Mouse (Mus musculus): ENCODE measurements around the gene Sertad2. TPM values are rescaled to one million over a fixed set of nuclear protein-coding genes. Genes with fewer than 3 reads are reported as not detected.

Gene Sertad2
- polyA plus RNA-seq, 1 experiment from 2014 or later = 29.8 TPM

- Histone ChIP-seq H3K9ac (replicated peaks; ENCODE audit: low read length) (peak overlapping the region; percentile 91), H3K36me3 (ENCODE audit: control insufficient read depth, insufficient read depth, low read length) (no peaks in the 10 kb centered on the region), H3K27ac (replicated peaks; ENCODE audit: low read depth, low read length) (peak overlapping the region; percentile 93), H3K4me1 (ENCODE audit: control insufficient read depth, insufficient read depth, low read length) (peaks cover 35% of the 10 kb centered on the region), H3K27me3 (ENCODE audit: control insufficient read depth, insufficient read depth, low read length) (no peaks in the 10 kb centered on the region), H3K4me3 (replicated peaks; ENCODE audit: low read depth, low read length) (peak overlapping the region; percentile 90), H3K9me3 (ENCODE audit: control insufficient read depth, low read length) (no peaks in the 10 kb centered on the region), H3K4me2 (ENCODE audit: low read length) (peak overlapping the region; percentile 85)
- under 1% methylated on average over 65 of the region's 67 CpGs for WGBS
- DNase-seq (peak; percentile 82), ATAC-seq (ENCODE audit: low FRiP score, low TSS enrichment) (peak; percentile 94)
These were observed 89.0 kb downstream of the Sertad2 start for GRCm38 (mm10) chr11:20631941-20632618.

GRCm38 (mm10) chr11:20632619-20632965 lies 89.5 kb downstream of the Sertad2 start:
- H3K4me2 ChIP-seq (ENCODE audit: low read length) = peak overlapping the region; percentile 85
- H3K36me3 ChIP-seq (ENCODE audit: control insufficient read depth, insufficient read depth, low read length) = no peaks in the 10 kb centered on the region
- DNase-seq = peak; percentile 62
- no peaks in the 10 kb centered on the region for H3K27me3 ChIP-seq (ENCODE audit: control insufficient read depth, insufficient read depth, low read length)
- peak overlapping the region; percentile 91 for H3K9ac ChIP-seq (replicated peaks; ENCODE audit: low read length)
- H3K4me1 ChIP-seq (ENCODE audit: control insufficient read depth, insufficient read depth, low read length) = peaks cover 35% of the 10 kb centered on the region
- WGBS = under 1% methylated on average over 13 of the region's 13 CpGs
- ATAC-seq (ENCODE audit: low FRiP score, low TSS enrichment) = no peak
- H3K27ac ChIP-seq (replicated peaks; ENCODE audit: low read depth, low read length) = peak overlapping the region; percentile 93
- H3K4me3 ChIP-seq (replicated peaks; ENCODE audit: low read depth, low read length) = peak overlapping the region; percentile 90
- no peaks in the 10 kb centered on the region for H3K9me3 ChIP-seq (ENCODE audit: control insufficient read depth, low read length)

GRCm38 (mm10) chr11:20634543-20634942 lies 91.5 kb downstream of the Sertad2 start:
- Histone ChIP-seq H3K9ac (replicated peaks; ENCODE audit: low read length) (no peak overlapping the region), H3K9me3 (ENCODE audit: control insufficient read depth, low read length) (no peaks in the 10 kb centered on the region), H3K4me3 (replicated peaks; ENCODE audit: low read depth, low read length) (no peak overlapping the region), H3K4me1 (ENCODE audit: control insufficient read depth, insufficient read depth, low read length) (peaks cover 38% of the 10 kb centered on the region), H3K36me3 (ENCODE audit: control insufficient read depth, insufficient read depth, low read length) (no peaks in the 10 kb centered on the region), H3K27me3 (ENCODE audit: control insufficient read depth, insufficient read depth, low read length) (no peaks in the 10 kb centered on the region), H3K27ac (replicated peaks; ENCODE audit: low read depth, low read length) (no peak overlapping the region), H3K4me2 (ENCODE audit: low read length) (no peak overlapping the region)
- DNase-seq (no peak), ATAC-seq (ENCODE audit: low FRiP score, low TSS enrichment) (no peak)
- 73% methylated on average over 1 of the region's 1 CpGs for WGBS

GRCm38 (mm10) chr11:20635646-20636045 lies 92.6 kb downstream of the Sertad2 start:
- no peaks in the 10 kb centered on the region for H3K9me3 ChIP-seq (ENCODE audit: control insufficient read depth, low read length)
- peak overlapping the region; percentile 17; the same call in 1 of the 2 replicates for H3K4me2 ChIP-seq (ENCODE audit: low read length)
- DNase-seq = no peak

GRCm38 (mm10) chr11:20636114-20636513 lies 93.1 kb downstream of the Sertad2 start:
- Histone ChIP-seq H3K4me2 (ENCODE audit: low read length) (no peak overlapping the region), H3K27me3 (ENCODE audit: control insufficient read depth, insufficient read depth, low read length) (no peaks in the 10 kb centered on the region), H3K9me3 (ENCODE audit: control insufficient read depth, low read length) (no peaks in the 10 kb centered on the region), H3K4me1 (ENCODE audit: control insufficient read depth, insufficient read depth, low read length) (peaks cover 51% of the 10 kb centered on the region), H3K36me3 (ENCODE audit: control insufficient read depth, insufficient read depth, low read length) (no peaks in the 10 kb centered on the region), H3K4me3 (replicated peaks; ENCODE audit: low read depth, low read length) (no peak overlapping the region), H3K27ac (replicated peaks; ENCODE audit: low read depth, low read length) (no peak overlapping the region), H3K9ac (replicated peaks; ENCODE audit: low read length) (no peak overlapping the region; the same call in 1 of the 2 replicates)
- 60% methylated on average over 4 of the region's 4 CpGs for WGBS
- ATAC-seq (ENCODE audit: low FRiP score, low TSS enrichment) (no peak), DNase-seq (no peak)

More at GRCm38 (mm10) chr11:20635646-20636045, 92.6 kb downstream of the Sertad2 start:
- peaks cover 49% of the 10 kb centered on the region for H3K4me1 ChIP-seq (ENCODE audit: control insufficient read depth, insufficient read depth, low read length)
- ATAC-seq (ENCODE audit: low FRiP score, low TSS enrichment) = no peak
- H3K27ac ChIP-seq (replicated peaks; ENCODE audit: low read depth, low read length) = no peak overlapping the region
- no peaks in the 10 kb centered on the region for H3K27me3 ChIP-seq (ENCODE audit: control insufficient read depth, insufficient read depth, low read length)
- no peak overlapping the region for H3K4me3 ChIP-seq (replicated peaks; ENCODE audit: low read depth, low read length)
- 24% methylated on average over 6 of the region's 6 CpGs for WGBS
- H3K36me3 ChIP-seq (ENCODE audit: control insufficient read depth, insufficient read depth, low read length) = no peaks in the 10 kb centered on the region
- H3K9ac ChIP-seq (replicated peaks; ENCODE audit: low read length) = 0 out of 2 replicates have a peak overlapping the region, but pooled peaks have one; percentile 7

- Histone ChIP-seq H3K4me1 (ENCODE audit: control insufficient read depth, insufficient read depth, low read length) (peaks cover 51% of the 10 kb centered on the region), H3K27ac (replicated peaks; ENCODE audit: low read depth, low read length) (no peak overlapping the region), H3K4me2 (ENCODE audit: low read length) (no peak overlapping the region), H3K36me3 (ENCODE audit: control insufficient read depth, insufficient read depth, low read length) (no peaks in the 10 kb centered on the region), H3K4me3 (replicated peaks; ENCODE audit: low read depth, low read length) (no peak overlapping the region), H3K9me3 (ENCODE audit: control insufficient read depth, low read length) (no peaks in the 10 kb centered on the region), H3K9ac (replicated peaks; ENCODE audit: low read length) (no peak overlapping the region), H3K27me3 (ENCODE audit: control insufficient read depth, insufficient read depth, low read length) (no peaks in the 10 kb centered on the region)
- ATAC-seq (ENCODE audit: low FRiP score, low TSS enrichment) (no peak), DNase-seq (no peak)
These were observed 94.0 kb downstream of the Sertad2 start for GRCm38 (mm10) chr11:20637060-20637459.

GRCm38 (mm10) chr11:20638841-20639240 lies 95.8 kb downstream of the Sertad2 start:
- Histone ChIP-seq H3K9ac (replicated peaks; ENCODE audit: low read length) (no peak overlapping the region), H3K27me3 (ENCODE audit: control insufficient read depth, insufficient read depth, low read length) (no peaks in the 10 kb centered on the region), H3K4me1 (ENCODE audit: control insufficient read depth, insufficient read depth, low read length) (peaks cover 40% of the 10 kb centered on the region), H3K4me2 (ENCODE audit: low read length) (no peak overlapping the region), H3K36me3 (ENCODE audit: control insufficient read depth, insufficient read depth, low read length) (no peaks in the 10 kb centered on the region), H3K27ac (replicated peaks; ENCODE audit: low read depth, low read length) (no peak overlapping the region), H3K4me3 (replicated peaks; ENCODE audit: low read depth, low read length) (no peak overlapping the region), H3K9me3 (ENCODE audit: control insufficient read depth, low read length) (no peaks in the 10 kb centered on the region)
- ATAC-seq (ENCODE audit: low FRiP score, low TSS enrichment) (no peak), DNase-seq (peak; percentile 82)
- 26% methylated on average over 3 of the region's 3 CpGs for WGBS

- Histone ChIP-seq H3K4me1 (ENCODE audit: control insufficient read depth, insufficient read depth, low read length) (peaks cover 36% of the 10 kb centered on the region), H3K27ac (replicated peaks; ENCODE audit: low read depth, low read length) (peak overlapping the region; percentile 68), H3K9ac (replicated peaks; ENCODE audit: low read length) (peak overlapping the region; percentile 28; the same call in 1 of the 2 replicates), H3K9me3 (ENCODE audit: control insufficient read depth, low read length) (no peaks in the 10 kb centered on the region), H3K36me3 (ENCODE audit: control insufficient read depth, insufficient read depth, low read length) (no peaks in the 10 kb centered on the region), H3K27me3 (ENCODE audit: control insufficient read depth, insufficient read depth, low read length) (no peaks in the 10 kb centered on the region), H3K4me3 (replicated peaks; ENCODE audit: low read depth, low read length) (no peak overlapping the region), H3K4me2 (ENCODE audit: low read length) (peak overlapping the region; percentile 40)
- ATAC-seq (ENCODE audit: low FRiP score, low TSS enrichment) (peak; percentile 82), DNase-seq (peak; percentile 75)
- WGBS = 1% methylated on average over 11 of the region's 11 CpGs
These were observed 96.9 kb downstream of the Sertad2 start for GRCm38 (mm10) chr11:20639918-20640447.

- Histone ChIP-seq H3K4me3 (replicated peaks; ENCODE audit: low read depth, low read length) (no peak overlapping the region), H3K9me3 (ENCODE audit: control insufficient read depth, low read length) (no peaks in the 10 kb centered on the region), H3K27me3 (ENCODE audit: control insufficient read depth, insufficient read depth, low read length) (no peaks in the 10 kb centered on the region), H3K27ac (replicated peaks; ENCODE audit: low read depth, low read length) (no peak overlapping the region), H3K4me2 (ENCODE audit: low read length) (no peak overlapping the region), H3K9ac (replicated peaks; ENCODE audit: low read length) (no peak overlapping the region), H3K4me1 (ENCODE audit: control insufficient read depth, insufficient read depth, low read length) (peaks cover 34% of the 10 kb centered on the region), H3K36me3 (ENCODE audit: control insufficient read depth, insufficient read depth, low read length) (no peaks in the 10 kb centered on the region)
- no peak for ATAC-seq (ENCODE audit: low FRiP score, low TSS enrichment)
- DNase-seq = no peak
- WGBS = 78% methylated on average over 5 of the region's 5 CpGs
These were observed 99.3 kb downstream of the Sertad2 start for GRCm38 (mm10) chr11:20642321-20642720.
